In genomic region chr1:34121157-34122015, GRCm38 (mm10) we compare ENCODE assay signal across 8 mouse cellular contexts.
DNase-seq lines count a peak whose midpoint lies in the region; ATAC-seq and TF ChIP-seq lines count a peak whose summit lies in the region.

No protein-coding gene starts in this region.

- WGBS in intestine, postnatal 0 days: 16% methylated on average over 29 of the region's 29 CpGs
- WGBS in liver, embryonic 13.5 days (ENCODE audit: insufficient replicate concordance): 62% methylated on average over 29 of the region's 29 CpGs

- no peaks in the 10 kb centered on the region for H3K36me3 ChIP-seq in intestine, postnatal 0 days (ENCODE audit: control insufficient read depth, insufficient read depth)
- H3K36me3 ChIP-seq in liver, embryonic 13.5 days: no peaks in the 10 kb centered on the region

- no peaks in the 10 kb centered on the region for H3K9me3 ChIP-seq in intestine, postnatal 0 days (ENCODE audit: control insufficient read depth)
- no peaks in the 10 kb centered on the region for H3K9me3 ChIP-seq in liver, embryonic 13.5 days (replicated peaks)

- H3K4me2 ChIP-seq in intestine, postnatal 0 days (replicated peaks; ENCODE audit: low read depth): peak overlapping the region; percentile 69
- H3K4me2 ChIP-seq in liver, embryonic 13.5 days: peak overlapping the region; percentile 41

- peak overlapping the region; percentile 62 for H3K9ac ChIP-seq in intestine, postnatal 0 days (ENCODE audit: low read depth, low read length)
- peak overlapping the region; percentile 41 for H3K9ac ChIP-seq in liver, embryonic 13.5 days

- intact Hi-C loops in left cerebral cortex, postnatal 14 days (cut with DNase I): no loop called here
- intact Hi-C loops in gastrocnemius, postnatal 36 days (cut with DNase I): no loop called here

- peak overlapping the region; percentile 43 for H3K4me3 ChIP-seq in intestine, postnatal 0 days (ENCODE audit: low read depth, low read length)
- H3K4me3 ChIP-seq in liver, embryonic 13.5 days (replicated peaks): peak overlapping the region; percentile 30

- DNase-seq in left cerebral cortex, postnatal 14 days (ENCODE audit: low spot score in 2 of 2): peak; percentile 39 to 42
- no peak for DNase-seq in left cerebral cortex, adult 9 months (ENCODE audit: low spot score in 2 of 2)
- DNase-seq in brain, adult 2 months (ENCODE audit: low read depth, low spot score): peak; percentile 84
- peak; percentile 83 to 85 for DNase-seq in gastrocnemius, postnatal 36 days
- no peak for DNase-seq in liver, embryonic 13.5 days
- peak; percentile 65 for DNase-seq in right cerebral cortex, postnatal 4 days
- DNase-seq in natural killer cell, adult 2 months (ENCODE audit: low spot score in 2 of 2): no peak

- ATAC-seq in intestine, postnatal 0 days: peak; percentile 69
- ATAC-seq in liver, embryonic 13.5 days (ENCODE audit: low read depth): 0 out of 2 replicates have a peak, but pooled peaks have one; percentile 49

- H3K4me1 ChIP-seq in intestine, postnatal 0 days (replicated peaks; ENCODE audit: control insufficient read depth, insufficient read depth, low read length): 0 out of 2 replicates have a peak, but pooled peaks cover 7% of the 10 kb centered on the region
- 0 out of 2 replicates have a peak, but pooled peaks cover 5% of the 10 kb centered on the region for H3K4me1 ChIP-seq in liver, embryonic 13.5 days (replicated peaks)

- peak overlapping the region; percentile 96 for H3K27ac ChIP-seq in intestine, postnatal 0 days (ENCODE audit: low read depth, low read length)
- H3K27ac ChIP-seq in liver, embryonic 13.5 days: peak overlapping the region; percentile 47

- no peak for TF ChIP-seq CTCF in intestine, postnatal 0 days (IDR thresholded peaks at IDR 0.05; ENCODE audit: low read depth)

- H3K27me3 ChIP-seq in intestine, postnatal 0 days (replicated peaks; ENCODE audit: control insufficient read depth, insufficient read depth, low read length): no peaks in the 10 kb centered on the region
- no peaks in the 10 kb centered on the region for H3K27me3 ChIP-seq in liver, embryonic 13.5 days

Comparison
In these comparisons a context has a peak if more than half of its experiments do, and no peak if none do; other contexts are left out.
1. DNase-seq: peak in left cerebral cortex, postnatal 14 days (2 of 2), brain, adult 2 months (single experiment), gastrocnemius, postnatal 36 days (2 of 2) and right cerebral cortex, postnatal 4 days (single experiment); none in left cerebral cortex, adult 9 months (0 of 2), liver, embryonic 13.5 days (single experiment) and natural killer cell, adult 2 months (0 of 2).